Mouse (Mus musculus) 3134 (cell line): Measurements from ENCODE around the gene Vmn1r123.
"Not testable (repeated sequence)": the region's sequence is repeated elsewhere in the genome, so short reads cannot be mapped to it uniquely, and the experiment has no call there.

Experiments used
- DNase-seq: peaks from one replicate; pipeline ENCODE4 v3.0.0-alpha.2; 2011; ENCODE audit warnings: low spot score; ENCODE audit not compliant: insufficient read length; ENCODE audit errors: extremely low read depth

The Vmn1r123 gene

GRCm38 (mm10) chr7:21161885-21162284 is at the start of gene Vmn1r123:
Gene Vmn1r123, plus strand, starts transcription at chr7:21162185.
- DNase-seq = not testable (repeated sequence)

- not testable (repeated sequence) for DNase-seq
Measured at GRCm38 (mm10) chr7:21134028-21134427, 28.0 kb upstream of the Vmn1r123 start, which contains the start of gene Vmn1r122. Gene Vmn1r122, minus strand, starts transcription at chr7:21134128.

DNA sequence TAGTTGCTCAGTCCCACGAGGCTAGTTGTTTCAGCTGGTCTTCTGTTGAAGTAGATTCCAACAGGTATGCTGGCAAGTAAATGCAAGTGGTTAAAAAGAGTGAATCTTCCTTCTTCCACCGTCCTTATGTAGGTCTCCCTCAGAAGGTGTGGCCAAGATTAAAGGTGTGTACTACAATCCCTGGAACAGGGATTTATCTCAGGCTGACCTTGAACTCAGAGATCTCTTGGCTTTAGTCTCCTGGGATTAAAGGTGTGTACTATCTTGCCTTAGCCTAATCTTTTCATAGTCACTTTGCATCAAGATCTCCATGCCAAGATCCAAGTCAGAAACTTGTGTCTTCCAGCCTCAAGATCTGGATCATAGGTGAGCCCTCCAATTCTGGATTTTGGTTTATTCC is 28.3 kb downstream of the Vmn1r123 start, which contains the start of gene Gm5157:
Gene Gm5157, minus strand, starts transcription at position 101 of the 400 bp plus-strand sequence.
- DNase-seq = not testable (repeated sequence)
